Mouse (Mus musculus): ENCODE measurements around the gene Wasf3.

GRCm38 (mm10) chr5:146408604-146409003 is 23.8 kb downstream of the Wasf3 start:
- TF ChIP-seq MYC (IDR thresholded peaks at IDR 0.05; ENCODE audit: low read depth, low read length) (no peak), EP300 (IDR thresholded peaks at IDR 0.05; ENCODE audit: low read depth in 1 of 2, low read length in 2 of 2) (no peak), GATA1 (IDR thresholded peaks at IDR 0.05; ENCODE audit: low read depth, low read length) (no peak), TCF12 (IDR thresholded peaks at IDR 0.05; ENCODE audit: low read depth, low read length) (no peak), POLR2AphosphoS2 (IDR thresholded peaks at IDR 0.05; ENCODE audit: low read length) (no peak), CTCF (IDR thresholded peaks at IDR 0.05 in 2 of 3, conservative IDR thresholded peaks at IDR 0.05 in 1 of 3; ENCODE audit: control insufficient read depth in 1 of 3, insufficient read depth in 1 of 3, low read depth in 2 of 3, low read length in 3 of 3, poor library complexity in 1 of 3, severe bottlenecking in 1 of 3) (no peak), MXI1 (IDR thresholded peaks at IDR 0.05; ENCODE audit: low read depth, low read length) (no peak), ZNF384 (IDR thresholded peaks at IDR 0.05; ENCODE audit: low read depth, low read length) (no peak), POLR2A (IDR thresholded peaks at IDR 0.05; ENCODE audit: control insufficient read depth in 1 of 2, insufficient read depth in 1 of 2, low read depth in 1 of 2, low read length in 2 of 2, poor library complexity in 1 of 2) (no peak), RCOR1 (IDR thresholded peaks at IDR 0.05; ENCODE audit: low read depth, low read length) (no peak), CHD2 (IDR thresholded peaks at IDR 0.05; ENCODE audit: low read length) (no peak), TAL1 (IDR thresholded peaks at IDR 0.05; ENCODE audit: low read length) (no peak), ZMIZ1 (IDR thresholded peaks at IDR 0.05; ENCODE audit: low read depth, low read length) (no peak), E2F4 (IDR thresholded peaks at IDR 0.05; ENCODE audit: borderline replicate concordance, low read depth, low read length) (no peak)
